Mouse (Mus musculus) activated CD4-positive, CD25-positive, alpha-beta regulatory T cell, adult 4 months (primary cell): Measurements from ENCODE around the gene Samt1. TPM values are rescaled to one million over a fixed set of nuclear protein-coding genes. Genes with fewer than 3 reads are reported as not detected.
"Not testable (repeated sequence)": the region's sequence is repeated elsewhere in the genome, so short reads cannot be mapped to it uniquely, and the experiment has no call there.

Experiments used
- ATAC-seq: one replicate; pipeline ENCODE4 v1.8.0; 2017
- polyA plus RNA-seq, 2 experiments: library from polyadenylated mRNA; unstranded; fragments of 100-300 nt; shearing (Covaris generic); gene quantifications; one replicate each; pipeline ENCODE4 v1.2.1; 2017

Samt1 gene
- polyA plus RNA-seq: not detected

DNA sequence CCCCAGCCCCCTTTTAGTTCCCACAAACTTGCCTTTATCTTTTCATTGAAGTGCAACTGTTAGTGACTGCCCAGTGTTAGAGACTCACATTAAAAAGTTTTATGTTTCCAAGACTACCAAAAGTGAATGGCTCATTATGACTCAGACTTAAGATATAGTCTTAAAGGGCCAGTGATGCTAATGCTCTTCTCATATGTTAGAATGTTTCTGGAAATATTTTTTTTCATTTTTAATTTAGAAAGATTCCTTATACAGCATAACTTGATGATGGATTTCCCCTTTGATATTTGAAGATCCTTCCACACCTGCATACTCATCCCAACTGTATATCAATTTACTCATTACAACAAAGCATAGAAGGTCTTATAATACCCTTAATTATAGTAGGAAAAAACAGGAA is at the start of gene Samt1:
Gene Samt1 (minus strand): TSS at position 101 of the 400 bp plus-strand sequence.
- ATAC-seq: not testable (repeated sequence)

GRCm38 (mm10) chrX:154054939-154055338 is 42.5 kb upstream of the Samt1 start, which contains the start of gene Gm10057:
Gene Gm10057 (minus strand): TSS chrX:154055039.
- not testable (repeated sequence) for ATAC-seq

GRCm38 (mm10) chrX:154033727-154034126 is 21.3 kb upstream of the Samt1 start, which contains the start of gene 4921511M17Rik:
Gene 4921511M17Rik (minus strand): TSS chrX:154033827.
- not testable (repeated sequence) for ATAC-seq

- ATAC-seq: not testable (repeated sequence)
Measured at GRCm38 (mm10) chrX:153976914-153977313, 35.5 kb downstream of the Samt1 start.

DNA sequence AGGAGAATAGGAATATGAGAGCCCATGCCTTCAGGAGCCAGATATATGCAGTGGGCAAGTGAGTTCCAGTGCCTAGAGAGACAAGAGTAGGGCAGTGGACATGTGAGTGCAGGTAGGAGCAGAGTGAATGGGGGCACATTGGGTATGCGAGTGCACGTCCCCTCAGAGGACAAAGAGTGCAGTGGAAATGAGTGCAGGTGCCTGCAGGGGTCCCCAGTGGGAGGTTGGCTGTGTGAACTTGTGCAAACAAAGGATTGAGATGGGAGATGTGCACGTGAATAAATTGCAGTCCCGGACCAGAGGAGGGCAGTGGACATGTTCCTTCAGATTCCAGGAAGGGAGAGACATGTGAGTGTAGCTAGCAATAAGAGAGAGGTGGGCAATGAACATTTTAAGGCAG is 36.0 kb downstream of the Samt1 start:
- ATAC-seq: not testable (repeated sequence)

GRCm38 (mm10) chrX:153974450-153974849 is 38.0 kb downstream of the Samt1 start:
- ATAC-seq: no peak

GRCm38 (mm10) chrX:153952866-153953265 is 59.6 kb downstream of the Samt1 start:
- ATAC-seq: peak; percentile 61

Other genes starting within 250 kb of the Samt1 start
- 10 to 100 TPM; 13.7 to 17.0 TPM for gene Spin2c, start 180.4 kb downstream of the Samt1 start, polyA plus RNA-seq
- gene 4921511M17Rik, start 21.2 kb upstream of the Samt1 start, polyA plus RNA-seq: not detected
- not detected for gene Gm10057, start 42.4 kb upstream of the Samt1 start, polyA plus RNA-seq
- not detected for gene Gm15140, start 108.0 kb upstream of the Samt1 start, polyA plus RNA-seq